Mouse (Mus musculus) activated CD4-positive, CD25-positive, alpha-beta regulatory T cell (primary cell): ENCODE measurements around the gene Tmem217. TPM values are rescaled to one million over a fixed set of nuclear protein-coding genes. Genes with fewer than 3 reads are reported as not detected.

Experiments
- polyA plus RNA-seq, 2 experiments: library from polyadenylated mRNA; unstranded; fragments of 100-300 nt; shearing (Covaris generic); gene quantifications; one replicate each; pipeline ENCODE4 v1.2.1; 2017

Tmem217 gene
- 1 to 10 TPM; 3.3 to 3.8 TPM for polyA plus RNA-seq

DNA sequence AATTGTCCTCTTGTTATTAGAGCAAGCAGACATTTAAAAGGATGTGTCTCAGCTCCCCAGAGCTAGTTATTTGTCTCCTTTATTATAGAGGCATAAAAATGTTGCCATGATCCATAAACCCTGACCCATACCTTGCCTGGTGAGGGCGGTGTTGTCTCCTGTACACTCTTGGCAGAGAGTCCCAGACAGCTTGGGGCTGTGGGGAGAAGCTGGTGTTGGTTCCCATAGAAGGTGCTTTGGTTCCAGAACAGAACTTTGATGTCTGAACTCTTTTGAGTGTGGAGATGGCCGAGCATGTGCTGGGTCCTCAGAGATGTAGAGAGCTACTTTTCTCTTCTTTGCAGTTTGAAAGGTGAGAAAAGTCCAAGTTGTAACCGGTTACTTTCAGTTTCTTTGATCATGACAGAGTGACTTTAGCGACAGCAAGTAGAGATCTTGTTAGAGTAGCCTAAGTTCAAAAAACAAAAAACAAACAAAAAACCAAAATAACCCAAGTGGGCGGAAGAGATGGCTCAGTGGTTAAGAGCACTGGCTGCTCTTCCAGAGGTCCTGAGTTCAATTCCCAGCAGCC is at the start of gene Tmem217:
Tmem217 (minus strand) TSS at position 224 of the 571 bp plus-strand sequence.

GRCm38 (mm10) chr17:29549543-29550428 is 2.4 kb downstream of the Tmem217 start, which contains the start of the genes Gm17657 and Tbc1d22b:
Gm17657 (minus strand) TSS chr17:29549638.
Tbc1d22b (plus strand) TSS chr17:29549785.

GRCm38 (mm10) chr17:29490713-29491581 is 61.2 kb downstream of the Tmem217 start, which contains the start of gene Pim1:
Pim1 (plus strand) TSS chr17:29490753.

Other genes starting within 250 kb of the Tmem217 start
- gene Pi16, start 234.7 kb downstream of the Tmem217 start, polyA plus RNA-seq, result under 1 TPM in 1 of 2 experiments, not detected in 1; 0.10 TPM
- 100 to 1,000 TPM; 122 to 156 TPM for gene Mtch1, start 204.5 kb downstream of the Tmem217 start, polyA plus RNA-seq
- 1 to 10 TPM; 3.5 to 4.1 TPM for gene Fgd2, start 191.5 kb downstream of the Tmem217 start, polyA plus RNA-seq
- gene Pim1, start 61.6 kb downstream of the Tmem217 start, polyA plus RNA-seq, result 10 to 100 TPM; 30.6 to 96.0 TPM
- under 1 TPM in 1 of 2 experiments, not detected in 1; 0.18 TPM for gene Gm17657, start 2.7 kb downstream of the Tmem217 start, polyA plus RNA-seq
- gene Tbc1d22b, start 2.6 kb downstream of the Tmem217 start, polyA plus RNA-seq, result 10 to 100 TPM; 25.8 to 39.1 TPM
- gene Rnf8, start 62.4 kb upstream of the Tmem217 start, polyA plus RNA-seq, result 10 to 100 TPM; 45.6 to 50.4 TPM
- gene Gm28043, start 62.5 kb upstream of the Tmem217 start, polyA plus RNA-seq, result 1 to 10 TPM; 4.9 to 6.2 TPM
- 100 to 1,000 TPM; 173 to 197 TPM for gene Cmtr1, start 108.2 kb upstream of the Tmem217 start, polyA plus RNA-seq
- gene Ccdc167, start 164.7 kb upstream of the Tmem217 start, polyA plus RNA-seq, result 1 to 10 TPM; 6.4 to 7.0 TPM